Mouse (Mus musculus): ENCODE results near the gene Mchr1.

DNA sequence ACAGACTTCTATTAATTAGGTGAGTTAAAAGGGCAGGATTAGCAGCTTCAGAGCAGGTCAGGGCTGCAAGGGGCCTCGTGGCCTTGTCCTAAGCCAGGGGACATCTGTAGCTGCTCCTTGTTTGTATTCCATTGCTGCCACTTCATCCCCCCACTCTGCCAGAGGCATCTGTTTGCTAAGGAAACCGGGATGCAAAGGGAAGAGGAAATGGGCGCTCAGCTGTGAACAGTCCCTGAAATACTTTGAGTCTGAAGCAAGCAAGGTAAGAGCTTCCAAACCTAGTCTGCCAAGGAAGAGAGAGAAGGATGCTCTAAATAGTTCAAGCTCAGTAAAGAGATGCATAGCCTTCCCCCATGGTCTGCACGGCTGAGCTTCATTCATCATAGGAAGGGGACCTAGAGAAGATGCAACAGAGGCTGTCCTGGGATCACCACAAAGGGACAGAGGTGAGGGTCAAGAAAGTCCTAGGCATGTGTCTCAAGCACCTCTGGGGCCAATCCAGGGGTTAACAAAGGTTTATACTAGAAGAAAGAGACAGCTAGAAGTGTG, 17.4 kb downstream of the Mchr1 start:
- TF ChIP-seq CTCF (IDR thresholded peaks at IDR 0.05; ENCODE audit: borderline replicate concordance, insufficient read depth, low read length), result no peak
- no peak for TF ChIP-seq POLR2A (IDR thresholded peaks at IDR 0.05; ENCODE audit: low read depth, low read length)
